Mouse (Mus musculus): Measurements from ENCODE around the gene Podxl. TPM values are rescaled to one million over a fixed set of nuclear protein-coding genes. Genes with fewer than 3 reads are reported as not detected.

Podxl gene
- polyA plus RNA-seq, 1 experiment from 2014 or later: 38.9 TPM

- no peak for ATAC-seq (replicated peaks; ENCODE audit: low FRiP score, low TSS enrichment, low read depth)
- Histone ChIP-seq H3K9ac (ENCODE audit: low read length) (no peak overlapping the region), H3K4me2 (ENCODE audit: low read length) (peak overlapping the region; percentile 21; the same call in 1 of the 2 replicates), H3K4me1 (replicated peaks; ENCODE audit: control insufficient read depth, insufficient read depth, low read length) (no peaks in the 10 kb centered on the region; the same call in 1 of the 2 replicates), H3K27ac (ENCODE audit: low read depth) (peak overlapping the region; percentile 57), H3K9me3 (ENCODE audit: control insufficient read depth, low read length) (no peaks in the 10 kb centered on the region), H3K4me3 (ENCODE audit: low read depth, low read length) (no peak overlapping the region), H3K36me3 (ENCODE audit: control insufficient read depth, insufficient read depth, low read length) (no peaks in the 10 kb centered on the region), H3K27me3 (replicated peaks; ENCODE audit: control insufficient read depth, insufficient read depth, low read length) (no peaks in the 10 kb centered on the region)
- no peak for DNase-seq (ENCODE audit: low spot score)
- WGBS: 23% methylated on average over 4 of the region's 4 CpGs
Measured at GRCm38 (mm10) chr6:31597136-31597460, 33.3 kb upstream of the Podxl start.

- H3K9ac ChIP-seq (ENCODE audit: low read length): no peak overlapping the region
Measured at GRCm38 (mm10) chr6:31596346-31597135, 32.8 kb upstream of the Podxl start.

GRCm38 (mm10) chr6:31592579-31593238, 28.9 kb upstream of the Podxl start:
- ATAC-seq (replicated peaks; ENCODE audit: low FRiP score, low TSS enrichment, low read depth): no peak
- Histone ChIP-seq H3K4me3 (ENCODE audit: low read depth, low read length) (no peak overlapping the region), H3K9me3 (ENCODE audit: control insufficient read depth, low read length) (no peaks in the 10 kb centered on the region), H3K36me3 (ENCODE audit: control insufficient read depth, insufficient read depth, low read length) (no peaks in the 10 kb centered on the region), H3K4me1 (replicated peaks; ENCODE audit: control insufficient read depth, insufficient read depth, low read length) (peaks cover 1% of the 10 kb centered on the region; the same call in 1 of the 2 replicates), H3K4me2 (ENCODE audit: low read length) (no peak overlapping the region), H3K27ac (ENCODE audit: low read depth) (no peak overlapping the region), H3K9ac (ENCODE audit: low read length) (no peak overlapping the region), H3K27me3 (replicated peaks; ENCODE audit: control insufficient read depth, insufficient read depth, low read length) (no peaks in the 10 kb centered on the region)
- DNase-seq (ENCODE audit: low spot score): no peak
- WGBS: 65% methylated on average over 1 of the region's 1 CpGs

More at GRCm38 (mm10) chr6:31596346-31597135, 32.8 kb upstream of the Podxl start:
- no peaks in the 10 kb centered on the region for H3K27me3 ChIP-seq (replicated peaks; ENCODE audit: control insufficient read depth, insufficient read depth, low read length)
- DNase-seq (ENCODE audit: low spot score) (peak; percentile 84), ATAC-seq (replicated peaks; ENCODE audit: low FRiP score, low TSS enrichment, low read depth) (peak; percentile 72)
- H3K4me2 ChIP-seq (ENCODE audit: low read length): peak overlapping the region; percentile 21
- no peaks in the 10 kb centered on the region for H3K9me3 ChIP-seq (ENCODE audit: control insufficient read depth, low read length)
- H3K4me1 ChIP-seq (replicated peaks; ENCODE audit: control insufficient read depth, insufficient read depth, low read length): no peaks in the 10 kb centered on the region; the same call in 1 of the 2 replicates
- peak overlapping the region; percentile 57 for H3K27ac ChIP-seq (ENCODE audit: low read depth)
- 17% methylated on average over 20 of the region's 20 CpGs for WGBS
- H3K36me3 ChIP-seq (ENCODE audit: control insufficient read depth, insufficient read depth, low read length): no peaks in the 10 kb centered on the region
- no peak overlapping the region for H3K4me3 ChIP-seq (ENCODE audit: low read depth, low read length)

DNA sequence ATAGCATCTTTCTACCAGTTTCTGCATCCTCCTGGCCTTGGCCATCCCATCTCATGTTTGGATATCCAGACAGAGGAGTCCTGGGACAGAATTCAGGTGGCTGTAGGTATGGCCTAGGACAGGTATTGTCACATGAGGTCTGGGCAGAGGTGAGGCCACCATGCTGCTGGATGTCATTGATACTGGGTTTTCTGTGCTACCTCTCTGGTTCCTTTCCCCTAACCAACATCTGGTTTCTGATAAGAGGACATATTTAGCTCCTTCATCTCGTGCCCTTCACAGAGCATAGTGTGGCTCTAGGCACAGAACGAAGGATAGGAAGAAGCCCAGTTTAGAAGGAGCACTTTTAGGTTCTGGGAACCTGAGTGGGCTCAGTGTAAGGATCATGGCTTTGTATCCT, 28.3 kb upstream of the Podxl start:
- Histone ChIP-seq H3K9ac (ENCODE audit: low read length) (no peak overlapping the region), H3K4me2 (ENCODE audit: low read length) (no peak overlapping the region), H3K4me1 (replicated peaks; ENCODE audit: control insufficient read depth, insufficient read depth, low read length) (peaks cover 5% of the 10 kb centered on the region; the same call in 1 of the 2 replicates), H3K27ac (ENCODE audit: low read depth) (no peak overlapping the region), H3K9me3 (ENCODE audit: control insufficient read depth, low read length) (no peaks in the 10 kb centered on the region), H3K4me3 (ENCODE audit: low read depth, low read length) (no peak overlapping the region), H3K27me3 (replicated peaks; ENCODE audit: control insufficient read depth, insufficient read depth, low read length) (no peaks in the 10 kb centered on the region), H3K36me3 (ENCODE audit: control insufficient read depth, insufficient read depth, low read length) (no peaks in the 10 kb centered on the region)
- DNase-seq (ENCODE audit: low spot score): no peak
- 85% methylated on average over 2 of the region's 2 CpGs for WGBS
- ATAC-seq (replicated peaks; ENCODE audit: low FRiP score, low TSS enrichment, low read depth): no peak

- peaks cover 5% of the 10 kb centered on the region; the same call in 1 of the 2 replicates for H3K4me1 ChIP-seq (replicated peaks; ENCODE audit: control insufficient read depth, insufficient read depth, low read length)
- no peak overlapping the region for H3K9ac ChIP-seq (ENCODE audit: low read length)
- H3K4me3 ChIP-seq (ENCODE audit: low read depth, low read length): no peak overlapping the region
- WGBS: 85% methylated on average over 3 of the region's 3 CpGs
- no peaks in the 10 kb centered on the region for H3K9me3 ChIP-seq (ENCODE audit: control insufficient read depth, low read length)
- H3K36me3 ChIP-seq (ENCODE audit: control insufficient read depth, insufficient read depth, low read length): no peaks in the 10 kb centered on the region
- DNase-seq (ENCODE audit: low spot score): no peak
- H3K27me3 ChIP-seq (replicated peaks; ENCODE audit: control insufficient read depth, insufficient read depth, low read length): no peaks in the 10 kb centered on the region
- no peak overlapping the region for H3K27ac ChIP-seq (ENCODE audit: low read depth)
- no peak for ATAC-seq (replicated peaks; ENCODE audit: low FRiP score, low TSS enrichment, low read depth)
- H3K4me2 ChIP-seq (ENCODE audit: low read length): no peak overlapping the region
Measured at GRCm38 (mm10) chr6:31591676-31592075, 27.9 kb upstream of the Podxl start.

- Histone ChIP-seq H3K4me1 (replicated peaks; ENCODE audit: control insufficient read depth, insufficient read depth, low read length) (peaks cover 5% of the 10 kb centered on the region; the same call in 1 of the 2 replicates), H3K4me3 (ENCODE audit: low read depth, low read length) (no peak overlapping the region), H3K36me3 (ENCODE audit: control insufficient read depth, insufficient read depth, low read length) (no peaks in the 10 kb centered on the region), H3K4me2 (ENCODE audit: low read length) (no peak overlapping the region), H3K27me3 (replicated peaks; ENCODE audit: control insufficient read depth, insufficient read depth, low read length) (no peaks in the 10 kb centered on the region), H3K27ac (ENCODE audit: low read depth) (no peak overlapping the region), H3K9ac (ENCODE audit: low read length) (no peak overlapping the region), H3K9me3 (ENCODE audit: control insufficient read depth, low read length) (no peaks in the 10 kb centered on the region)
- WGBS: 59% methylated on average over 2 of the region's 2 CpGs
- DNase-seq (ENCODE audit: low spot score) (no peak), ATAC-seq (replicated peaks; ENCODE audit: low FRiP score, low TSS enrichment, low read depth) (no peak; the same call in 1 of the 2 replicates)
Measured at GRCm38 (mm10) chr6:31590754-31591153, 27.0 kb upstream of the Podxl start.

DNA sequence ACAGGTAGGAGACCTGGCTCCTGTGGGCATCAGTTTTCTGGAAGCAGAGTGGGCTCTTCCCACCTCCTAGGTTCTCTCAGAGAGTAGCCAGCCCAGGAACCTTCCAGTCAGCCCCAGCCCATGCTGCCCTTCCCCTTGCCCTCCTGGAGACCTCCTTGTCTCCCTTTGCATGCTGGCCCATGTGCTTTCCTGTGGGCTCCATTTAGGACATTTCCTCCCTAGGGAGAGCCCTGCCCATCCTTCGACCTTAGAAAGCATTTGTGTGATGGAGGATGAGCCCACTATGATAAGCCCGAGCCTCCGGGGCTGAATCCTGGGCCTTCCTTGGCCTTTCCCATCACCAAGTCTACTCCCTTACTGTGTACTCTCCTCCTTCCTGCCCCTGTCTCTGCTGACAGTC, 25.5 kb upstream of the Podxl start:
- ATAC-seq (replicated peaks; ENCODE audit: low FRiP score, low TSS enrichment, low read depth) (no peak), DNase-seq (ENCODE audit: low spot score) (no peak)
- H3K9me3 ChIP-seq (ENCODE audit: control insufficient read depth, low read length): no peaks in the 10 kb centered on the region
- H3K9ac ChIP-seq (ENCODE audit: low read length): no peak overlapping the region
- peaks cover 5% of the 10 kb centered on the region; the same call in 1 of the 2 replicates for H3K4me1 ChIP-seq (replicated peaks; ENCODE audit: control insufficient read depth, insufficient read depth, low read length)
- no peaks in the 10 kb centered on the region for H3K36me3 ChIP-seq (ENCODE audit: control insufficient read depth, insufficient read depth, low read length)
- no peak overlapping the region for H3K4me2 ChIP-seq (ENCODE audit: low read length)
- H3K4me3 ChIP-seq (ENCODE audit: low read depth, low read length): no peak overlapping the region
- H3K27me3 ChIP-seq (replicated peaks; ENCODE audit: control insufficient read depth, insufficient read depth, low read length): no peaks in the 10 kb centered on the region
- H3K27ac ChIP-seq (ENCODE audit: low read depth): no peak overlapping the region
- 72% methylated on average over 3 of the region's 3 CpGs for WGBS

GRCm38 (mm10) chr6:31587655-31588054, 23.9 kb upstream of the Podxl start:
- H3K9me3 ChIP-seq (ENCODE audit: control insufficient read depth, low read length): no peaks in the 10 kb centered on the region
- H3K4me1 ChIP-seq (replicated peaks; ENCODE audit: control insufficient read depth, insufficient read depth, low read length): peaks cover 5% of the 10 kb centered on the region; the same call in 1 of the 2 replicates
- H3K9ac ChIP-seq (ENCODE audit: low read length): no peak overlapping the region
- DNase-seq (ENCODE audit: low spot score): no peak
- no peak overlapping the region for H3K4me3 ChIP-seq (ENCODE audit: low read depth, low read length)
- no peak overlapping the region for H3K27ac ChIP-seq (ENCODE audit: low read depth)
- no peak overlapping the region for H3K4me2 ChIP-seq (ENCODE audit: low read length)
- H3K27me3 ChIP-seq (replicated peaks; ENCODE audit: control insufficient read depth, insufficient read depth, low read length): no peaks in the 10 kb centered on the region
- no peaks in the 10 kb centered on the region for H3K36me3 ChIP-seq (ENCODE audit: control insufficient read depth, insufficient read depth, low read length)
- 29% methylated on average over 4 of the region's 4 CpGs for WGBS
- ATAC-seq (replicated peaks; ENCODE audit: low FRiP score, low TSS enrichment, low read depth): no peak

Data from intestine, embryonic 14.5 days (tissue).